Mouse (Mus musculus) CH12.LX (cell line): ENCODE results near the gene Ttc16. TPM values are rescaled to one million over a fixed set of nuclear protein-coding genes. Genes with fewer than 3 reads are reported as not detected.

Experiments
- DNase-seq: peaks from one replicate; pipeline ENCODE4 v3.0.0-alpha.2; 2013; ENCODE audit errors: extremely low read depth
- H3K27ac ChIP-seq: 2 replicates; pipeline ENCODE4 v1.5.1; 2012; ENCODE audit warnings: low read depth, mild to moderate bottlenecking, control low read depth, moderate library complexity; ENCODE audit not compliant: insufficient read depth
- H3K27me3 ChIP-seq: replicated peaks from 2 replicates; pipeline ENCODE3; 2012; ENCODE audit warnings: inconsistent platforms
- H3K36me3 ChIP-seq, 2 experiments: replicated peaks in 1 of 2; 2 replicates each; pipeline versions ENCODE3 to v1.6.1; 2012; ENCODE audit warnings: inconsistent platforms in 1 of 2, low read length in 1 of 2, mild to moderate bottlenecking in 1 of 2, mixed read lengths in 1 of 2, moderate library complexity in 1 of 2; ENCODE audit not compliant: control insufficient read depth in 1 of 2, insufficient read depth in 1 of 2
- H3K4me1 ChIP-seq, 2 experiments: 2 replicates each; pipeline ENCODE4 v1.6.1; 2012; ENCODE audit warnings: inconsistent platforms in 1 of 2, moderate library complexity in 1 of 2; ENCODE audit not compliant: insufficient read depth in 2 of 2, control insufficient read depth in 1 of 2
- H3K4me2 ChIP-seq: 2 replicates; pipeline ENCODE4 v1.6.1; 2012; ENCODE audit warnings: low read depth, mild to moderate bottlenecking, control low read depth; ENCODE audit not compliant: poor library complexity, insufficient read depth, severe bottlenecking
- H3K4me3 ChIP-seq, 3 experiments: fragments of 150-350 bp in 1 of 3; sonication (generic) in 1 of 3; replicated peaks in 1 of 3; 2 replicates each; pipeline versions ENCODE3 to v1.5.1; 2011 to 2012; ENCODE audit warnings: low read depth in 2 of 3, low read length in 2 of 3, mild to moderate bottlenecking in 2 of 3, moderate library complexity in 2 of 3, control low read depth in 1 of 3, improper control_type of control experiment in 1 of 3, inconsistent platforms in 1 of 3, mixed read lengths in 1 of 3; ENCODE audit not compliant: poor library complexity in 1 of 3
- H3K79me2 ChIP-seq: replicated peaks from 2 replicates; pipeline ENCODE4 v1.6.1; 2012; ENCODE audit warnings: mild to moderate bottlenecking, moderate library complexity; ENCODE audit not compliant: control insufficient read depth, poor library complexity, insufficient read depth, severe bottlenecking; ENCODE audit errors: extremely low read depth
- H3K9ac ChIP-seq: 2 replicates; pipeline ENCODE4 v1.6.1; 2012; ENCODE audit warnings: low read depth, mild to moderate bottlenecking, control low read depth, moderate library complexity; ENCODE audit not compliant: insufficient read depth
- H3K9me3 ChIP-seq: replicated peaks from 2 replicates; pipeline ENCODE3; 2012; ENCODE audit warnings: low read length, inconsistent platforms, mixed read lengths
- BHLHE40 ChIP-seq: IDR thresholded peaks from 2 replicates; pipeline ENCODE4 v1.6.1; 2011; ENCODE audit warnings: mild to moderate bottlenecking, low read depth, low read length, improper control_type of control experiment
- CHD1 ChIP-seq: IDR thresholded peaks from 2 replicates; pipeline ENCODE4 v1.6.1; 2012; ENCODE audit warnings: low read depth, low read length, improper control_type of control experiment, inconsistent platforms
- ELF1 ChIP-seq: IDR thresholded peaks from 2 replicates; pipeline ENCODE4 v1.6.1; 2014; ENCODE audit warnings: low read depth, mild to moderate bottlenecking, inconsistent platforms, low read length, improper control_type of control experiment
- ETS1 ChIP-seq: conservative IDR thresholded peaks from 2 replicates; pipeline ENCODE4 v1.6.1; 2012; ENCODE audit warnings: low read depth, mild to moderate bottlenecking, inconsistent platforms, low read length, improper control_type of control experiment, moderate library complexity
- GABPA ChIP-seq: IDR thresholded peaks from 2 replicates; pipeline ENCODE4 v1.6.1; 2012; ENCODE audit warnings: low read depth, low read length, improper control_type of control experiment, inconsistent platforms; ENCODE audit not compliant: insufficient replicate concordance
- JUND ChIP-seq: conservative IDR thresholded peaks from 2 replicates; pipeline ENCODE4 v1.6.1; 2011; ENCODE audit warnings: low read depth, low read length, improper control_type of control experiment
- MAFK ChIP-seq: IDR thresholded peaks from 2 replicates; pipeline ENCODE4 v1.6.1; 2011; ENCODE audit warnings: low read length, improper control_type of control experiment; ENCODE audit not compliant: insufficient replicate concordance
- MAZ ChIP-seq: IDR thresholded peaks from 2 replicates; pipeline ENCODE4 v1.6.1; 2012; ENCODE audit warnings: low read depth, mild to moderate bottlenecking, inconsistent platforms, low read length, improper control_type of control experiment, moderate library complexity
- MXI1 ChIP-seq: IDR thresholded peaks from 2 replicates; pipeline ENCODE4 v1.6.1; 2011; ENCODE audit warnings: mild to moderate bottlenecking, low read depth, low read length, improper control_type of control experiment
- MYC ChIP-seq: IDR thresholded peaks from 2 replicates; pipeline ENCODE4 v1.6.1; 2011; ENCODE audit warnings: low read depth, mild to moderate bottlenecking, improper control_type of control experiment, low read length
- POLR2A ChIP-seq: IDR thresholded peaks from 2 replicates; pipeline ENCODE4 v1.6.1; 2011; ENCODE audit warnings: low read depth, mild to moderate bottlenecking, improper control_type of control experiment, low read length
- TBP ChIP-seq: conservative IDR thresholded peaks from 2 replicates; pipeline ENCODE4 v1.6.1; 2011; ENCODE audit warnings: low read depth, low read length, improper control_type of control experiment
- UBTF ChIP-seq: IDR thresholded peaks from 2 replicates; pipeline ENCODE4 v1.6.1; 2012; ENCODE audit warnings: low read depth, mild to moderate bottlenecking, inconsistent platforms, low read length, improper control_type of control experiment, moderate library complexity
- USF2 ChIP-seq: conservative IDR thresholded peaks from 2 replicates; pipeline ENCODE4 v1.6.1; 2011; ENCODE audit warnings: low read depth, low read length, improper control_type of control experiment
- dilution Hi-C: fragments of 300-500 bp; cut with MboI; formaldehyde crosslinking; loops from 2 replicates; pipeline ENCODE4 v1.14.3; 2020; ENCODE audit warnings: low sequenced_read_pairs; ENCODE audit not compliant: extremely low pct_unique_long_range_greater_than_20kb, extremely low pct_ligation_motif_present
- in situ Hi-C: fragments of 300-500 bp; cut with MboI; formaldehyde crosslinking; loops from 3 replicates; pipeline ENCODE4 v1.14.3; 2019; ENCODE audit warnings: low sequenced_read_pairs, low pct_ligation_motif_present, low pct_unique_long_range_greater_than_20kb, mixed read lengths
- polyA plus RNA-seq: library from polyadenylated mRNA; unstranded; fragments of >175 nt; gene quantifications from 2 replicates; pipeline ENCODE4 v1.2.1, GENCODE M21; 2012; ENCODE audit warnings: low read depth; ENCODE audit not compliant: insufficient read length
- total RNA-seq, 2 experiments: library from RNA; depleted of rRNA; stranded (reverse); fragments of 300-350 nt in 1 of 2; fragments of >200 nt in 1 of 2; gene quantifications; 2 replicates each; pipeline ENCODE4 v1.2.3; 2012 to 2014

Gene Ttc16
- total and polyA plus RNA-seq, 3 experiments, result 0.11 to 0.81 (median 0.24) TPM

GRCm38 (mm10) chr2:32722581-32722980 is 52.9 kb downstream of the Ttc16 start:
- H3K9ac ChIP-seq, result peak overlapping the region; percentile 90; the same call in 1 of the 2 replicates
- H3K27me3 ChIP-seq, result no peaks in the 10 kb centered on the region
- TF ChIP-seq UBTF (no peak), GABPA (no peak), USF2 (no peak), MAFK (no peak), MYC (no peak), POLR2A (no peak), CHD1 (no peak), ELF1 (no peak), TBP (no peak)
- peak overlapping the region; percentile 67 for H3K4me2 ChIP-seq
- in situ Hi-C loops (no loop called here), dilution Hi-C loops (no loop called here)
- H3K4me3 ChIP-seq, result peak overlapping the region; percentile 61 to 94 (median 84)
- no peak for DNase-seq
- peaks cover 4% of the 10 kb centered on the region for H3K9me3 ChIP-seq
- peaks cover 37 to 69% of the 10 kb centered on the region in 2 experiments for H3K4me1 ChIP-seq
- peak overlapping the region; percentile 90 for H3K27ac ChIP-seq
- peaks cover 14 to 41% of the 10 kb centered on the region in 2 experiments for H3K36me3 ChIP-seq
- peaks cover 27% of the 10 kb centered on the region for H3K79me2 ChIP-seq

GRCm38 (mm10) chr2:32722046-32722445 is 53.4 kb downstream of the Ttc16 start:
- dilution Hi-C loops, result no loop called here
- in situ Hi-C loops, result no loop called here
- H3K4me2 ChIP-seq, result peak overlapping the region; percentile 67
- peak overlapping the region; percentile 90 for H3K9ac ChIP-seq
- no peaks in the 10 kb centered on the region for H3K27me3 ChIP-seq
- peaks cover 27% of the 10 kb centered on the region for H3K79me2 ChIP-seq
- H3K4me3 ChIP-seq, result peak overlapping the region; percentile 61 to 94 (median 84)
- peaks cover 14 to 39% of the 10 kb centered on the region in 2 experiments for H3K36me3 ChIP-seq
- TF ChIP-seq POLR2A (0 out of 2 replicates have a peak, but pooled peaks have one; percentile 34), MXI1 (no peak), JUND (no peak), ETS1 (0 out of 2 replicates have a peak, but pooled peaks have one; percentile 6), MAZ (peak; percentile 40; the same call in 1 of the 2 replicates), ELF1 (peak; percentile 33; the same call in 1 of the 2 replicates), BHLHE40 (no peak)
- TF ChIP-seq, all 38 proteins: peak for 4
- Histone ChIP-seq H3K4me1 (peaks cover 37 to 66% of the 10 kb centered on the region in 2 experiments), H3K27ac (peak overlapping the region; percentile 90), H3K9me3 (peaks cover 4% of the 10 kb centered on the region)
- peak; percentile 59 for DNase-seq
